Mouse (Mus musculus) layer of hippocampus, adult 18-20 months (tissue): ENCODE measurements around the gene Tlr12. TPM values are rescaled to one million over a fixed set of nuclear protein-coding genes. Genes with fewer than 3 reads are reported as not detected.
"Not testable (repeated sequence)": the region's sequence is repeated elsewhere in the genome, so short reads cannot be mapped to it uniquely, and the experiment has no call there.

Source experiments
- DNase-seq, 2 experiments: peaks; one replicate each; pipeline ENCODE4 v3.0.0; 2022; ENCODE audit warnings: low spot score in 2 of 2
- long read RNA-seq: library from polyadenylated mRNA; stranded (forward); transcript quantifications from one replicate; pipeline ENCODE4 v2.0.0, GENCODE M21; 2021
- total RNA-seq, 2 experiments: library from RNA; stranded (reverse); gene quantifications; 2 replicates each; pipeline ENCODE4 v1.2.3; 2021

Tlr12 gene
- under 1 TPM; 0.84 to 0.96 TPM for total RNA-seq
- long read RNA-seq: 0 reads

DNA sequence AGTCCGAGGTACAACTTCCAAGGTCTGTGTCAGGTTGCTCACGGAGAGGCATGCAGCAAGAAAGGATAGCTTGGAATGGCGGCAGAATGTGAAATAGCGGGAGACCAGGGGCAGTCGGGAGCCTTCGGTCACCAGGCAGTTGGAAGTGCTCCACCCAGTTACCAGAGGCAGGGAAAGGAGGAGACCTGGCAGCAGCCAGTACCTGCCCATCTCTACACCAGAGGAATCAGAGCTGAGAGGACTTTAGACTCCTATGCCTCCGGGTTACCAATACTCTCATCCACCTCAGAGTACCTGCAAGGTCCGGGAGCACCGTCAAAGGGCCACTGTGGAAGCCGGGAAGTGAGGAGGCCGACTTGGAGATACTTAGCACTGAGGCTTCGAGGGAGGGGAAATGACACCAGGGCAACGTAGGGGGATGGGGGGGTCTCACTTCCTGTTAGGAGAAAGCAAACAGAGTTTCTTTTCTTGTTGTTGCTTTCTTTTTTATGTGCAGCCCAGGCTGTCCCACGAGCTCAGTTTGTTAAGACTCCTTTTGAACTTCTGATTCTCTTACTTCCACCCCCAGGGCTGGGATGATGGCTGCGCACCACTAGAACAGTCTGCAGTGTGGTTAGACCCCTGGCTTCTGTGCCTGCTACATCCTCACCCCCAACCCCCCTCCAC is at the start of gene Tlr12:
Gene Tlr12, minus strand, starts transcription at position 374 of the 666 bp plus-strand sequence.
- DNase-seq: no peak

DNA sequence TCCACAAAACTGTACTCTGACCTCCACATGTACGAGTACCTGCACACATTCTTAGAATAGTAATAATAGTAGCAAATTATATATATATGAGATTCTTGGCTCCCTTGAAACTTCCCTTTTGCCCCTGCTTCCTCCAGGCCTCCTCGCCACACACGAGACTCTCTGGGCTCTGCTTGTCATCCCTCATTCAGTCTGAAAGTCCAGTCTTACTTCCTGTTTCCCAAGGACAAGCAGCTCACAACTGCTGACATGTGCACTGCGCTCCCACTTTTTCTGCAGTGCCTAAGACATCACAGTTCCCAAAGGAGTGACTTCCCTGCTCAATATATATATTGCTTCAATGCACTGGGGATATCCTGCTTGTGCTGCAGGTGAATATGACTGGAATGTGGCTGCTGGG is 48.8 kb upstream of the Tlr12 start:
- not testable (repeated sequence) for DNase-seq

DNA sequence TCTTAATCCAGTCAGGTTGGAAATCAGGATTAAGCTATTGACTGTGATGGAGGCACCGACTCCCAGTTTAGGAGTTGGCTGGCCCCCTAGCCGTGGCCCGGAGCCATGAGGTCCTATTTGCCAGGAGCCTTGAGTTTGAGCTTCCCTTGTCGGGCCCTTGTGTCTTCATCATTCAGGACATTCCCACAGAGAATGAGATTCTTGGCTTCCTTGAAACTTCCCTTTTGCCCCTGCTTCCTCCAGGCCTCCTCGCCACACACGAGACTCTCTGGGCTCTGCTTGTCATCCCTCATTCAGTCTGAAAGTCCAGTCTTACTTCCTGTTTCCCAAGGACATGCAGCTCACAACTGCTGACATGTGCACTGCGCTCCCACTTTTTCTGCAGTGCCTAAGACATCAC is 47.9 kb upstream of the Tlr12 start:
- not testable (repeated sequence) for DNase-seq

DNA sequence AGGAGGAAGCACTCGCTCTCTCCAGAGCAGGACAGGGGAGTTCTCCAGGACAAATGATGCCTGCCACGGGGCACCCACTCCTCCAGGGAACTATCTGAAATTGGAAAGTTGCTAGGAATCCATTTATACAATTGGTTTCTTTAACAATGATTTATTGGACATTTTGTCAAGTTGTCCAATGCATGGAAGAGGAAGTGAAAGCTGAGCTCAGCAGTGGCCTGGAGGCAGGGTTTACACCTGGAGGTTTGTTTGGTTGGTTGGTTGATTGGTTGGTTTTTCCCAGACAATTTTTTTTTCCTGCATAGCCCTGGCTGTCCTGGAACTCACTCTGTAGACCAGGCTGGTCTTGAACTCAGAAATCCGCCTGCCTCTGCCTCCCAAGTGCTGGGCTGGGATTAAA is 45.6 kb upstream of the Tlr12 start:
- DNase-seq: no peak

DNA sequence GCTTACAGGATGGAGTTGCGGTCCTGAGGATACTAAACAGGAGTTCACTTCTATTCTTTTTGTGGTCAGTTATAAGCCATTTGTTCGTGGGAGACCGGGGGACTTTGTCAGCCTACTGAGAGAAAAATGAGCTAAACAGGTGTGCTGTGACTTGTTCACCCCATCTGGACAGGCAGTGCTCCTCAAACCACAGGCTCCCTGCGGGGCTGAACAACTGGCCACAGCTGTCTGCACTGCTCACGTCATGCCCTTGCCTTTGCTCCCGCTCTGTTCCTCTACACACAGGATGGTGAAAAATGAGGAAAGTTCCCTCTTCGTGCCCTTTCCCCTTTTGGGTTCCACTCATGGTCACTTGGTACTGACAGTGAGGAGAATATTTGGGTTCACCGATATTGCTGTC is 42.6 kb upstream of the Tlr12 start:
- no peak for DNase-seq

GRCm38 (mm10) chr4:128660196-128660595 is 41.8 kb upstream of the Tlr12 start:
- no peak for DNase-seq

DNA sequence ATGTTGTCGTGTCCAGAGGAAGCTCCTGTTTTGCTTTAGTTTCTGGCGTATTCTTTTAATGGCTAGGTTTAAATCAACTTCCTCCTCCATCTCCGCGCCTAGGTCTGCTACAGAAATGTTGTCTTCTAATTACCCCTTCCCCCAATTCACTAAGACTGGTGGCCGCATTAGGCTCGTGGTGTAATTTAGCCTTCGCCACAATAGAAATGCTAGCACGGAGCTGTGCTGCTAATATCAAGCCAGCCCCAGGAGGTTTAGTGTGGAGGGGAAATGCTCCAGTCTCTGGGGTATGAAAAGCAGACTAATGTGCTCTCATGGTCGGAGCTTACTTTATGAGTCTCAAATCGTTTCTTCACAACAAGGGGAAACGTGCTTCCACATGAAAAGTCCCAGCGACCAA is 37.0 kb upstream of the Tlr12 start:
- peak in 1 of 2 experiments; percentile 33 for DNase-seq

GRCm38 (mm10) chr4:128654505-128655381 is 36.3 kb upstream of the Tlr12 start, which contains the start of gene Phc2:
TSS of gene Phc2 (plus strand) at chr4:128654702.
- DNase-seq: peak; percentile 94 to 98

GRCm38 (mm10) chr4:128652584-128653298 is 34.3 kb upstream of the Tlr12 start:
- DNase-seq: no peak

DNA sequence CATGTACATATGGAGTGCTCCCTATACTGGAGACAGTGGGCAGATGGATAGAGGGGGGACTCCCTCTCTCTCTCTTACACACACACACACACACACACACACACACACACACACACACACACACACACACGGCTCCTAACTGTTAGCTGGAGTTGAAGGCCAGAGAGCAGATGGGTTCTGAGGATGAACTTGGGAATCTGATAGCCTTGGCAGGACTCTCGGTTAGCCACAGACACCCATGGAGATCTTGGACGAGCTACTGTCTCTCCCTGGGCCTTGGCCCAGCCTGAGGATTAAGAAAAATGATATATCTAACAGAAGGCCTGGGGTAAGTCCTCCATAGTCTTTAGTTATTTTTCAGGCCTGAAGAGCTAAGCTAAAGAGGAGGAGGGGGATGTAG is 33.1 kb upstream of the Tlr12 start:
- DNase-seq: no peak

DNA sequence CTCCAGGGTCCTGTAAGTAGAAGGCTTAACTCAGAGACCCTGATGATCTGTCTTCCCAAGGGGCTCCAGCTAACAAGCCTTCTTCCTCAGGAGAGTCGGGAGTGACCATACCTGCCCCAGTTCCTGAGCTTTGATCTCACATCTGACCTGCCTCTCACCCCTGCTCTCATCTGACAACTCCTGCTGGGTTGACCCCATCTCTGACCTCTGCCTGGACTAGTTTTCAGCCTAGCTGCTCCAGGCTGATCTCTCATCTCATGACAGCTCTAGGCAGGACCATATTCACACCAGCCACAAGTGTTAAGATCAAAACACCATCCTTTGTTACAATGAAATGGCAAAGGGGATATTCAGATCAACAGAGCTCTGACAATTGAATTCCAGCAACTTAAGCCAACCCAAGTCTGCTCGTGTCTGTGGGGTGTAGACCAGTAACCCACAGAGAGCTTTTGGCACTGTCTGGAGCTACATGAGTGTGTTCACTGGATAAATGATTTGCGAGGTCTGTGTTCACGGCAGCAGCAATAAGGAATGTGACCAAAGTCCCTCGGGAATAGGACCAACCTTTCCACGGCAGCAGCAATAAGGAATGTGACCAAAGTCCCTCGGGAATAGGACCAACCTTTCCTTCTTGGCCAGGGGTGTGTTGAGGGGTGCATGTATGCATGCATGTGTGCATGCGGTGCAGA is 30.3 kb upstream of the Tlr12 start:
- no peak for DNase-seq

DNA sequence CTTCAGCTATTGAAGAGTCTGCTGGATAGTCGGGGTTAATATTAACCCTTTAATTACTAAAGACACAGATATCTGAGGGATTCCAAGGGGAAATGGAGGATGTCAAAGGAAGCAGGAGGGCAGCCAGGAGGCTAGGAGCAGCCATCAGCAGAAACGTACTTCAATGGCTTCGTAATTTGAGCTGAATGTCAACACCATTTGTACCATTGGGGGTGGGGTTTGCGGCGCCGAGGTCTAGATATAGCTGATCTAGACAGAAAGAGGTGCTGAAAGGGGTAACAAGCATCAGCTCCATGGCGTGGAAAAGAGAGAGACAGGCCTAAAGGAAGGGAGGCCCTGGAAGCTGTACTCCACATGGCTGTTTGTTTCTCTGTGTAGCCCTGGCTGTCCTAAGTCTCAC is 28.3 kb upstream of the Tlr12 start:
- DNase-seq: no peak

GRCm38 (mm10) chr4:128645896-128646295 is 27.5 kb upstream of the Tlr12 start:
- no peak for DNase-seq

- no peak for DNase-seq
These were observed 23.6 kb upstream of the Tlr12 start for GRCm38 (mm10) chr4:128641766-128642717.

- DNase-seq: no peak
These were observed 20.0 kb upstream of the Tlr12 start for GRCm38 (mm10) chr4:128638265-128638923.

DNA sequence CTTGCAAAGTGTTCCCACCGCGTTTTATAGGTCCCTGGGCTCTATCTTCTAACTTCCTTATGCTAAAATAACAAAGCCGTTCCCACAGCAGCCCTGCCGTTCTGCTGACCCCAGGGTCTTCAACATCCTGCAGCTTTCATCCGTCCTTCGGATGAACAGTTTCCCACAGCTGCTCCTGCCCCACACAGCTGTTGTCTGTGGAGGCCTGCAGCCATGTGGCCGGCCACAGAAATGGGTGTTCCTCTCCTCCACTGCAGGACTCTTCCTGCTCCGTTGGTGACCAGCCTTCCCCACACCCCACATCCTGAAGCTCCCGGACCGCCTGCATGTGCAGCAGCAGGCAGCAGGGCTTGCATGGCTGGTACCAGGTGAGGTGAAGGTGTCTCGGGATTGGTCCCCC is 18.8 kb upstream of the Tlr12 start:
- DNase-seq: no peak

- no peak for DNase-seq
These were observed 17.6 kb upstream of the Tlr12 start for GRCm38 (mm10) chr4:128635894-128636585.

DNA sequence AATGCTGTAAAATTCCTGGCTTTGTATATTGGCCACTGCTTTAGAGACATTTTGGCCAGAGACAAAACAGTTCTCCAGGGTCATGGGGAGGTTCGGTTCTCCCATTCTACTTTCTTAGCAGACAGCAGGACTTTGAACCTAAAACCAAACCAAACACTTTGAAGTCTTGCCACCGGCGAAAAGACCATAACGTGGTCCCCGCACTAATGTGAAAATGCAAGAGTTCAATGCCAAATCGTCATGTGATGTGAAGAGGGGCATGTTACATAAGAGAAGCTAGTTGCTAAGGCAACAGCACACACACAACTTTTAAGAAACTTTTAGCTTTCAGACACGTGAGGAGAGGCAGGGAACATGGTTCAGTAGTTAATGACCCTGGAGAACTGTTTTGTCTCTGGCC is 17.0 kb upstream of the Tlr12 start:
- DNase-seq: peak in 1 of 2 experiments; percentile 41

DNA sequence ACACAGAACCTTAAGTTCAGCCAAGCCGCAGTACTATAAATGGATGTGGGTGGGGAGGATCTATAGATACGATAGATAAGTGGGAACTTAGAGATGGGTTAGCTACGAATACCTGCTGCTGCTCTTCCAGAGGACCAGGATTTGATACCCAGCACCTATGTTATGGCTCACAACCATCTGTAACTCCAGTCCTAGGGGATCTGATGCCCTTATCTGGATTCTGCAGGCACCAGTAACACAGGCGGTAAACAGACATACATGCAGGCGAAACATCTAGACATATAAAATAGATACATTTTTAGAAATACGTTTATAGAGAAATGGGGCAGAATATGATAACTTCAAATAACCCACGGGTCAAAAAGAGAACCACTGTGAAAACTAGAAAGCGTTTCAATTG is 2.7 kb upstream of the Tlr12 start:
- no peak for DNase-seq
